Mouse (Mus musculus): Measurements from ENCODE around the gene Gm44973. TPM values are rescaled to one million over a fixed set of nuclear protein-coding genes. Genes with fewer than 3 reads are reported as not detected.
"Not testable (repeated sequence)": the region's sequence is repeated elsewhere in the genome, so short reads cannot be mapped to it uniquely, and the experiment has no call there.

The Gm44973 gene
- polyA plus RNA-seq, 1 experiment from 2014 or later: 0.32 TPM

DNA sequence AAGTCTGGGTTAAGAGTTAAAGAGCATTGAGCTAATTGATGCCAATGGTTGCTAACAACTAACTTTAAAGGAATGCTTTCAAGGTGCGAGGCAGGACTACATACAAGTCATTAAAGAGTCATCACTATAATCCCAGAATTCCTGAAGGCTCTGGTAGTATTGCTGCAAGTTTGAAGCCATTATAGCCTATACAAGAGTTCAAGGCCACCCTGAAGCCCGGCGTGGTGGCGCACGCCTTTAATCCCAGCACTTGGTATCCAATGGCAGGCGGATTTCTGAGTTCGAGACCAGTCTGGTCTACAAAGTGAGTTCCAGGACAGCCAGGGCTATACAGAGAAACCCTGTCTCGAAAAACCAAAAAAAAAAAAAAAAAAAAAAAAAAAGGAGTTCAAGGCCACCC is 4.3 kb downstream of the Gm44973 start:
- not testable (repeated sequence) for ATAC-seq (ENCODE audit: low FRiP score); H3K27me3 ChIP-seq; H3K9ac ChIP-seq; H3K9me3 ChIP-seq (replicated peaks)
- Histone ChIP-seq H3K27ac (peak overlapping the region; percentile 92; the same call in 1 of the 2 replicates), H3K4me3 (peak overlapping the region; percentile 75), H3K36me3 (peaks cover 34% of the 10 kb centered on the region), H3K4me1 (peaks cover 15% of the 10 kb centered on the region), H3K4me2 (replicated peaks) (peak overlapping the region; percentile 84)
- WGBS: 30% methylated on average over 8 of the region's 8 CpGs

DNA sequence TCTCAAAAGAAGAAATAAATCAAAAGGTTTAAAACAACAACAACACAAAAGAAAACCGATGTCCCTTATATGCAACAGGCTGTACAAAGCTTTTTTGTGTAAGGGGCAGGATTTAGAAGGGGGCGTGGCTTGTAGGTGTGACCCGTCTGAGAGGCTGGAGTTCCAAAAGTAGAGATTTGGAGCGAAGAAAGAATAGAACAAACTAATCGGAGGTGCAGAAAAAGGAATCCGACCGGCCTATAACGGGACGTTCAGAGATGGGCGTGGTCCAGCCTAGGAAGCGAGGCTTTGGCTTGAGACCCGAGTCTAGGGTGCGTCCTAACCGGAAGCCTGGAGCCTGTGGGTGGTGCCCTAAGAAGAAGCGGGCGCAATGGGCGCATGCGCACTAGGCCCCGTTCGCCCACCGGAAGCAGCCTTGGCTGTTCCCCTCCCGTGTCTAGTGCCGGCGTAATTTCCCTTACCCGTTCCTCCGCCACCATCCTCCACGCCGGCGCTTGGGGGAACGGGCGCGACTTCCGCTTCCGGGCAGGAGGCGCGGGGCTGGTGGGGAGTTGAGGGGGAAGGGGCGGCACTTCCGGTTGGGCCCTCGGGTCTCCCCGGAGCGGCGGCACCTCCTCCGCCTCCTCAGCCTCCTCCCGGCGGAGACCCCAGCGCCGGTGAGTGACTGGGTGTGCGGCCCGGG is 4.8 kb downstream of the Gm44973 start, which contains the start of the genes Zfp865 and Ccdc106:
Zfp865 (plus strand) TSS at position 377 of the 682 bp plus-strand sequence.
Ccdc106 (plus strand) TSS at position 554 of the 682 bp plus-strand sequence.
- Histone ChIP-seq H3K4me2 (replicated peaks) (peak within 1 kb of the TSS; percentile 84), H3K9me3 (replicated peaks) (no peaks in the 10 kb centered on the region), H3K9ac (peak within 1 kb of the TSS; percentile 93), H3K4me1 (peaks cover 15% of the 10 kb centered on the region), H3K27ac (peak within 1 kb of the TSS; percentile 92), H3K36me3 (peaks cover 37% of the 10 kb centered on the region), H3K4me3 (peak within 1 kb of the TSS; percentile 75), H3K27me3 (no peaks in the 10 kb centered on the region)
- ATAC-seq (ENCODE audit: low FRiP score): peak; percentile 94
- under 1% methylated on average over 43 of the region's 49 CpGs for WGBS

DNA sequence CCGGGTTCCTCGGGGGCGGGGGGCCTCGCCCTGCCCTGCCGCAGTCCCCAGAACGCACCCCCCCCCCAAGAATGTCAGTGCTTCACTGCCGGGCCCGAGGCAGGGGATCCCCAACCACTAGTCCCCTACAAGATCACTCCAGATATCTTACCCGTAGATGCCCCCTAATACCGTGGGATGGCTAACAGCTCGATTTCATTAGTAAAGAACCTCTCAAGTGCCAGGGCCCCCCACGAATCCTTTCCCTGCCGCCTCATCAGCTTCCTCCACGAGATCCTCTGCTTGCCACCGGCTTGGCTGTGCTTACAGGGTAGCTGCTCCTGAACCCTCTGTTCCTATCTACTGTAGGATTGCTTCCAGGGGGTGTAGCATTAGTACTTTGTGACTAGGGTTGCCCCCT is 5.4 kb downstream of the Gm44973 start:
- H3K9ac ChIP-seq: peak overlapping the region; percentile 93
- H3K36me3 ChIP-seq: peaks cover 38% of the 10 kb centered on the region
- peak; percentile 61; the same call in 1 of the 2 replicates for ATAC-seq (ENCODE audit: low FRiP score)
- under 1% methylated on average over 10 of the region's 15 CpGs for WGBS
- peak overlapping the region; percentile 92 for H3K27ac ChIP-seq
- H3K27me3 ChIP-seq: no peaks in the 10 kb centered on the region
- H3K4me1 ChIP-seq: peaks cover 15% of the 10 kb centered on the region
- peak overlapping the region; percentile 75 for H3K4me3 ChIP-seq
- H3K4me2 ChIP-seq (replicated peaks): peak overlapping the region; percentile 84
- no peaks in the 10 kb centered on the region for H3K9me3 ChIP-seq (replicated peaks)

DNA sequence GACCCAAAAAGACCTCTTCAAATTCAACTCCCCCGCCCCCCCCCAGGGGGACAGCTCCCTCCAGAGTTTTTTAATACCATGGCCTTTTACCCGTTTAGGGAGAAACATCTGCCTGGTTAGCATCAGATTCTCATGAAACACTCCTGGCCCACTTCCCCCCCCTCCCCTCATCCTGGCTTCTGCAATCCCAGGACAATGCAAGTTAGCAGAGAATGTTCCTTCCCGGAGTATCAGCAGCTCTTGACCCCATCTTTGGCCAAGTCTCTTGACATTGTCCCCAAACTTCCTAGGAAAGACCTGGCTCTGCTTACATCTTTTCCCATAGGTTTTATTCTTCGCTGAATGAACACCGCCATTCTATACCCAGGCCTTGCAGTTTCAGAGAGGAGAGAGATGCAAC is 5.9 kb downstream of the Gm44973 start:
- Histone ChIP-seq H3K36me3 (peaks cover 44% of the 10 kb centered on the region), H3K4me2 (replicated peaks) (peak overlapping the region; percentile 84), H3K4me1 (peaks cover 10% of the 10 kb centered on the region), H3K27me3 (no peaks in the 10 kb centered on the region), H3K27ac (peak overlapping the region; percentile 92; the same call in 1 of the 2 replicates), H3K9ac (peak overlapping the region; percentile 93), H3K9me3 (replicated peaks) (no peaks in the 10 kb centered on the region), H3K4me3 (peak overlapping the region; percentile 75)
- 59% methylated on average over 5 of the region's 5 CpGs for WGBS
- no peak for ATAC-seq (ENCODE audit: low FRiP score)

DNA sequence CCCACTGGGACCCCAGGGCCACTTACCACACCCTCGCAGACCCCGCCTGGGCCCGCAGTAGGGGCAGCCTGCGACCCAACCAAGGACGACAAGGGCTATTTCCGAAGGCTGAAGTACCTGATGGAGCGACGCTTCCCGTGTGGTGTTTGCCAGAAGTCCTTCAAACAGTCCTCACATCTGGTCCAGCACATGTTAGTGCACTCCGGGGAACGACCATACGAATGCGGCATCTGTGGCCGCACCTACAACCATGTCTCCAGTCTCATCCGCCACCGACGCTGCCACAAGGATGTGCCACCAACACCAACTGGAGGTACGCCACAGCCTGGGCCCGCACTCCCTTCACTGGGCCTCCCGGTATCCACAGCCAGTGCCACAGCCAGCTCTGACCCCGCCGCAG is 14.2 kb downstream of the Gm44973 start:
- Histone ChIP-seq H3K4me1 (no peaks in the 10 kb centered on the region), H3K9me3 (replicated peaks) (peaks cover 35% of the 10 kb centered on the region), H3K36me3 (peaks cover 85% of the 10 kb centered on the region), H3K9ac (no peak overlapping the region), H3K27me3 (no peaks in the 10 kb centered on the region), H3K27ac (no peak overlapping the region), H3K4me3 (no peak overlapping the region), H3K4me2 (replicated peaks) (no peak overlapping the region)
- no peak for ATAC-seq (ENCODE audit: low FRiP score)
- WGBS: 93% methylated on average over 22 of the region's 22 CpGs

DNA sequence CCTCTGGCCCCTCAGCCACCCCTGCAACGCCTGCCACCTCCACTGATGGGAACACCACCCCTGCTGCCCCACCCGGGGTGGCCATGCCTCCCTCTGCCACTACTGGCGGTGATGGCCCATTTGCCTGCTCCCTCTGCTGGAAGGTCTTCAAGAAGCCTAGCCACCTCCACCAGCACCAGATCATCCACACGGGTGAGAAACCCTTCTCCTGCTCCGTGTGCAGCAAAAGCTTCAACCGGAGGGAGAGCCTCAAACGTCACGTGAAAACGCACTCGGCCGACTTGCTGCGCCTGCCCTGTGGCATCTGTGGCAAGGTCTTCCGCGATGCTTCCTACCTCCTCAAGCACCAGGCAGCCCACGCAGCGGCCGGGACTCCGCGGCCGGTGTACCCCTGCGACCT is 14.7 kb downstream of the Gm44973 start:
- Histone ChIP-seq H3K4me2 (replicated peaks) (no peak overlapping the region), H3K27ac (no peak overlapping the region), H3K9ac (no peak overlapping the region), H3K27me3 (no peaks in the 10 kb centered on the region), H3K9me3 (replicated peaks) (peaks cover 35% of the 10 kb centered on the region), H3K36me3 (peaks cover 85% of the 10 kb centered on the region), H3K4me1 (no peaks in the 10 kb centered on the region), H3K4me3 (no peak overlapping the region)
- no peak for ATAC-seq (ENCODE audit: low FRiP score)
- WGBS: 91% methylated on average over 21 of the region's 21 CpGs

DNA sequence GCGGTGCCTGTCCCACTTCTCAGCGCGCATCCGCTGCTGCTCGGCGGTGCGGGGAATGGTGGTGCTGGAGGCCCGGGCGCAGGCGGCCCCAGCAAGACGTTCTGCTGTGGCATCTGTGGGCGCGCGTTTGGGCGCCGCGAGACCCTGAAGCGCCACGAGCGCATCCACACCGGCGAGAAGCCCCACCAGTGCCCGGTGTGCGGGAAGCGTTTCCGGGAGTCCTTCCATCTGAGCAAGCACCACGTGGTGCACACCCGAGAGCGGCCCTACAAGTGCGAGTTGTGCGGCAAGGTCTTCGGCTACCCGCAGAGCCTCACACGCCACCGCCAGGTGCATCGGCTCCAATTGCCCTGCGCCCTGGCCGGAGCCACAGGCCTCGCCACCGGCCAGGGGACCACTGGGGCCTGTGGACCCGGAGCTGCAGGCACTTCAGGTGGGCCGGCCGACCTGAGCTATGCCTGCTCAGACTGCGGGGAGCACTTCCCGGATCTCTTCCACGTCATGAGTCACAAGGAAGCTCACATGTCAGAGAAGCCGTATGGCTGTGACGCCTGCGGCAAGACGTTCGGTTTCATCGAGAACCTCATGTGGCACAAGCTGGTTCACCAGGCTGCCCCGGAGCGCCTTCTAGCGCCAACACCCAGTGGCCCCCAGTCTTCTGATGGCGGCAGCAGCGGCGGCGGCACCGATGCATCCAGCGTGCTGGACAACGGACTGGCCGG is 15.4 kb downstream of the Gm44973 start:
- Histone ChIP-seq H3K27ac (no peak overlapping the region), H3K27me3 (no peaks in the 10 kb centered on the region), H3K9me3 (replicated peaks) (peaks cover 35% of the 10 kb centered on the region), H3K4me2 (replicated peaks) (no peak overlapping the region), H3K9ac (no peak overlapping the region), H3K4me1 (no peaks in the 10 kb centered on the region), H3K36me3 (peaks cover 92% of the 10 kb centered on the region), H3K4me3 (no peak overlapping the region)
- WGBS: 83% methylated on average over 63 of the region's 63 CpGs
- ATAC-seq (ENCODE audit: low FRiP score): no peak

DNA sequence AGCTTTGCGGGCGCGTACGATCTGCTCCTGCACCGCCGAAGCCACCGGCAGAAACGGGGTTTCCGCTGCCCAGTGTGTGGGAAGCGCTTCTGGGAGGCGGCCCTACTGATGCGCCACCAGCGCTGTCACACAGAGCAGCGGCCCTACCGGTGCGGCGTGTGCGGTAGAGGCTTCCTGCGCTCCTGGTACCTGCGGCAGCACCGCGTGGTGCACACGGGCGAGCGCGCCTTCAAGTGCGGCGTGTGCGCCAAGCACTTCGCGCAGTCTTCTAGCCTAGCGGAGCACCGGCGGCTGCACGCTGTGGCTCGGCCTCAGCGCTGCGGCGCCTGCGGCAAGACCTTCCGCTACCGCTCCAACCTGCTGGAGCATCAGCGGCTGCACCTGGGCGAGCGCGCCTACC is 16.2 kb downstream of the Gm44973 start:
- Histone ChIP-seq H3K4me1 (no peaks in the 10 kb centered on the region), H3K4me2 (replicated peaks) (no peak overlapping the region), H3K9ac (no peak overlapping the region), H3K27ac (no peak overlapping the region), H3K27me3 (no peaks in the 10 kb centered on the region), H3K4me3 (no peak overlapping the region), H3K36me3 (peaks cover 90% of the 10 kb centered on the region), H3K9me3 (replicated peaks) (peaks cover 35% of the 10 kb centered on the region)
- ATAC-seq (ENCODE audit: low FRiP score): no peak
- 79% methylated on average over 45 of the region's 46 CpGs for WGBS

DNA sequence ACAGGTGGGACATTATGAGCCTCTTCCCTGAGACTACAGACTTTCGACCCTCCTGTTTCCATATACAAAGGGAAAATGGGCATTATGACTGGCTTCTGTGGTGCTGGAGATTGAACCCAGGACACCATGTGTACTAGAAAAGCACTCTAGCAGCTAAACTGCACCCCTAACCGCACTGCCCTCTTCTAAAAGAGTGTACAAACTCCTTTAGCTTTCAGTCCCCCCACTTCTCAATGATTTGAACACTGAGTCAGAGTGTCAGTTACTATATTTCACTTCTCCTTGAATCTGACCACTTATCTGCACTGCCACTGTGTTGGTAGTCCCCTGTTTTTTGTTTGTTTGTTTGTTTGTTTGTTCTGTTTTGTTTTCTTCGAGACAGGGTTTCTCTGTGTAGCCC is 18.5 kb downstream of the Gm44973 start, which contains the start of gene 4632433K11Rik:
4632433K11Rik (plus strand) TSS at position 301 of the 400 bp plus-strand sequence.
- Histone ChIP-seq H3K4me1 (0 out of 2 replicates have a peak, but pooled peaks cover 4% of the 10 kb centered on the region), H3K27ac (no peak within 1 kb of the TSS), H3K4me2 (replicated peaks) (no peak within 1 kb of the TSS), H3K4me3 (no peak within 1 kb of the TSS), H3K36me3 (peaks cover 73% of the 10 kb centered on the region), H3K27me3 (no peaks in the 10 kb centered on the region), H3K9me3 (replicated peaks) (peaks cover 34% of the 10 kb centered on the region), H3K9ac (no peak within 1 kb of the TSS)
- ATAC-seq (ENCODE audit: low FRiP score): no peak
- WGBS: 87% methylated on average over 3 of the region's 3 CpGs

DNA sequence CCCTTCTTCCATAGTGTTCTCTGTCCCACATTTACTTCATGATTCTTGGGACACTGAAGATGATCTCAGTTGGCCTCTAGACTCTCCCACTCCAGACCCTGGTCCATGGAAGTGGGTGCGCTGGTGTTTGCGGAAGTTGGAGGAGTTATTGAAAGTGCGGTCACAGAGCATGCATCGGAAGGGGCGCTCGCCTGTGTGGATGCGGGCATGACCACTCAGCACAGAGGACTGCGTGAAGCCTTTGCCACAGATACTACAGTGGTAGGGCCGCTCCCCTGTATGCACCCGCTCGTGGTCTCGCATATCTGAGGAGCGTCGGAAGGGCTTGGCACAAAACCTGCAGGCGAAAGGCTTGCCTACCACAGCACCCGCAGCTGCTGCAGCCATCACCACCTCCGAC is 20.3 kb downstream of the Gm44973 start:
- H3K4me1 ChIP-seq: peaks cover 12% of the 10 kb centered on the region; the same call in 1 of the 2 replicates
- H3K4me2 ChIP-seq (replicated peaks): no peak overlapping the region
- H3K4me3 ChIP-seq: no peak overlapping the region
- no peak overlapping the region for H3K9ac ChIP-seq
- 95% methylated on average over 17 of the region's 17 CpGs for WGBS
- H3K27ac ChIP-seq: no peak overlapping the region
- peaks cover 17% of the 10 kb centered on the region for H3K9me3 ChIP-seq (replicated peaks)
- H3K27me3 ChIP-seq: no peaks in the 10 kb centered on the region
- peaks cover 55% of the 10 kb centered on the region for H3K36me3 ChIP-seq
- no peak for ATAC-seq (ENCODE audit: low FRiP score)

DNA sequence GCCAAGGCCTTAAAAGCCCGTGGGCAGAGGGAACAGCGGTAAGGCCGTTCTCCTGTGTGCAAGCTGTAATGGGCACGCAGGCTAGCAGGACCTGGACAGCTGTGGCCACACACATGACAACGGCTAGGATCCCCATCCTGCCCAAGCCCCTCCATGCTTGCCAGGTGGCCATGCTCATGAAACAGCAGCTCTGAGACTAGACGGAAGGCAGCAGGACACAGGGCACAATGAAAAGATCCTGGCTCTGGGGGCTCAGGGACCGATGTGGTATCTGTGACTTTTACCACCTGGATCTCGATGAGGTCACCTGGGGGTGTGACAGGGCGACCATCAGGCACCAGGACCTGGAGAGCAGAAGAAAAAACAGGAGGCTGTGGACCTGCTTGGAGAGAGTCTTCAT is 20.8 kb downstream of the Gm44973 start:
- peaks cover 50% of the 10 kb centered on the region for H3K36me3 ChIP-seq

DNA sequence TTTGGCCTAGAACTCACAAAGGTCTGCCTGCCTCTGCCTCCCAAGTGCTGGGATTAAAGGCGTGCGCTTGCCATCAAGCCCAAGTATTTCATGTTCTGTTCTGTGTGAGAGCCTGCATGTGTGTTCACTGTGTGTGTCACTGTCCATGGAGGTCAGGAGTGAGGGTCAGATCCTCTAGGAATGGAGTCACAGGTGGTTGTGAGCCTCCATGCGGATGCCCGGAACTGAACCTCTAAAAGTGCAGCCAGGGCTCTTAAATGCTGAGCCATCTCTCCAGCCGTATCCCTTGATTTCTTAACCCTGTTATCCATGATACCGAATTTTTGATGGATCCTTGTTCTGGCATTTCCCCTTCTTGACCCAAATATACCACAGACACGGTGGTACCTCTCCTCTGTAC is 21.7 kb downstream of the Gm44973 start:
- no peak for ATAC-seq (ENCODE audit: low FRiP score)
- H3K36me3 ChIP-seq: peaks cover 41% of the 10 kb centered on the region
- peaks cover 3% of the 10 kb centered on the region; the same call in 1 of the 2 replicates for H3K9me3 ChIP-seq (replicated peaks)
- 93% methylated on average over 7 of the region's 7 CpGs for WGBS
- no peak overlapping the region for H3K9ac ChIP-seq
- H3K27ac ChIP-seq: no peak overlapping the region; the same call in 1 of the 2 replicates
- H3K27me3 ChIP-seq: no peaks in the 10 kb centered on the region
- H3K4me1 ChIP-seq: peaks cover 12% of the 10 kb centered on the region; the same call in 1 of the 2 replicates
- H3K4me2 ChIP-seq (replicated peaks): no peak overlapping the region
- H3K4me3 ChIP-seq: no peak overlapping the region

More for the DNA sequence above, 20.8 kb downstream of the Gm44973 start:
- 90% methylated on average over 9 of the region's 9 CpGs for WGBS
- H3K9me3 ChIP-seq (replicated peaks): peaks cover 12% of the 10 kb centered on the region
- no peak overlapping the region for H3K9ac ChIP-seq
- H3K4me3 ChIP-seq: no peak overlapping the region
- H3K27me3 ChIP-seq: no peaks in the 10 kb centered on the region
- H3K27ac ChIP-seq: no peak overlapping the region
- ATAC-seq (ENCODE audit: low FRiP score): no peak
- peaks cover 12% of the 10 kb centered on the region; the same call in 1 of the 2 replicates for H3K4me1 ChIP-seq
- H3K4me2 ChIP-seq (replicated peaks): no peak overlapping the region

Data from hindbrain, embryonic 12.5 days (tissue).